Mouse (Mus musculus): Measurements from ENCODE around the gene Bdkrb1.
A peak's percentile ranks its signal among the peaks of the same experiment; 100 is the strongest.

The Bdkrb1 gene

GRCm38 (mm10) chr12:105602581-105603210 is at the start of gene Bdkrb1:
Gene Bdkrb1 (plus strand): TSS chr12:105603085.
- no peak for DNase-seq (ENCODE audit: low read depth, low spot score)

GRCm38 (mm10) chr12:105554151-105554772 is 48.6 kb upstream of the Bdkrb1 start:
- DNase-seq (ENCODE audit: low read depth, low spot score) = no peak

- DNase-seq (ENCODE audit: low read depth, low spot score) = no peak
These were observed 47.7 kb upstream of the Bdkrb1 start for GRCm38 (mm10) chr12:105555172-105555571.

GRCm38 (mm10) chr12:105557250-105557925 is 45.5 kb upstream of the Bdkrb1 start:
- no peak for DNase-seq (ENCODE audit: low read depth, low spot score)

GRCm38 (mm10) chr12:105561007-105561534 is 41.8 kb upstream of the Bdkrb1 start:
- DNase-seq (ENCODE audit: low read depth, low spot score) = no peak

- no peak for DNase-seq (ENCODE audit: low read depth, low spot score)
These were observed 40.6 kb upstream of the Bdkrb1 start for GRCm38 (mm10) chr12:105562056-105562820.

- no peak for DNase-seq (ENCODE audit: low read depth, low spot score)
These were observed 39.8 kb upstream of the Bdkrb1 start, which contains the start of gene Bdkrb2 for GRCm38 (mm10) chr12:105562936-105563680. Gene Bdkrb2 (plus strand): TSS chr12:105563226.

GRCm38 (mm10) chr12:105563726-105564275 is 39.1 kb upstream of the Bdkrb1 start:
- DNase-seq (ENCODE audit: low read depth, low spot score) = no peak

- DNase-seq (ENCODE audit: low read depth, low spot score) = no peak
These were observed 37.7 kb upstream of the Bdkrb1 start for GRCm38 (mm10) chr12:105565221-105565620.

GRCm38 (mm10) chr12:105571867-105572266 is 31.0 kb upstream of the Bdkrb1 start:
- DNase-seq (ENCODE audit: low read depth, low spot score) = no peak

- no peak for DNase-seq (ENCODE audit: low read depth, low spot score)
These were observed 30.3 kb upstream of the Bdkrb1 start for GRCm38 (mm10) chr12:105572622-105573021.

- DNase-seq (ENCODE audit: low read depth, low spot score) = no peak
These were observed 28.5 kb upstream of the Bdkrb1 start for GRCm38 (mm10) chr12:105574356-105574755.

- no peak for DNase-seq (ENCODE audit: low read depth, low spot score)
These were observed 22.4 kb upstream of the Bdkrb1 start for GRCm38 (mm10) chr12:105580490-105580889.

- DNase-seq (ENCODE audit: low read depth, low spot score) = no peak
These were observed 20.4 kb upstream of the Bdkrb1 start for GRCm38 (mm10) chr12:105582486-105582885.

GRCm38 (mm10) chr12:105583484-105583883 is 19.4 kb upstream of the Bdkrb1 start:
- peak; percentile 20 for DNase-seq (ENCODE audit: low read depth, low spot score)

GRCm38 (mm10) chr12:105584851-105585250 is 18.0 kb upstream of the Bdkrb1 start:
- DNase-seq (ENCODE audit: low read depth, low spot score) = peak; percentile 21

GRCm38 (mm10) chr12:105587526-105587925 is 15.4 kb upstream of the Bdkrb1 start:
- no peak for DNase-seq (ENCODE audit: low read depth, low spot score)

- DNase-seq (ENCODE audit: low read depth, low spot score) = no peak
These were observed 12.1 kb upstream of the Bdkrb1 start for GRCm38 (mm10) chr12:105590786-105591185.

GRCm38 (mm10) chr12:105592361-105592761 is 10.5 kb upstream of the Bdkrb1 start:
- DNase-seq (ENCODE audit: low read depth, low spot score) = no peak

- DNase-seq (ENCODE audit: low read depth, low spot score) = no peak
These were observed 9.4 kb upstream of the Bdkrb1 start for GRCm38 (mm10) chr12:105593471-105593870.

- no peak for DNase-seq (ENCODE audit: low read depth, low spot score)
These were observed 5.8 kb upstream of the Bdkrb1 start for GRCm38 (mm10) chr12:105597135-105597534.

Data from c-Kit-negative CD71-positive TER-119-positive erythroid progenitor cells, embryonic 14.5 days (primary cell).